Mouse (Mus musculus) E14TG2a.4 (cell line): ENCODE results near the gene Obsl1.

Experiments
- CTCF ChIP-seq: conservative IDR thresholded peaks from 2 replicates; pipeline ENCODE4 v1.5.1; 2014; ENCODE audit warnings: low read length
- NANOG ChIP-seq: IDR thresholded peaks from 2 replicates; pipeline ENCODE4 v1.6.1; 2014; ENCODE audit warnings: borderline replicate concordance, low read length, mixed read lengths

- TF ChIP-seq NANOG (no peak), CTCF (no peak)
Observed at GRCm38 (mm10) chr1:75490785-75491551, 15.3 kb downstream of the Obsl1 start.
